Mouse (Mus musculus) MEL (cell line): ENCODE results near the gene Magel2.

ENCODE experiments used
- CTCF ChIP-seq, 3 experiments: IDR thresholded peaks in 2 of 3; conservative IDR thresholded peaks in 1 of 3; 2 replicates each; pipeline ENCODE4 v1.5.1; 2011 to 2012; ENCODE audit warnings: low read length in 3 of 3, low read depth in 2 of 3, mild to moderate bottlenecking in 2 of 3, improper control_type of control experiment in 1 of 3, inconsistent platforms in 1 of 3, mixed read lengths in 1 of 3, moderate library complexity in 1 of 3; ENCODE audit not compliant: control insufficient read depth in 1 of 3, insufficient read depth in 1 of 3, poor library complexity in 1 of 3, severe bottlenecking in 1 of 3
- ELF1 ChIP-seq: IDR thresholded peaks from 2 replicates; pipeline ENCODE4 v1.6.1; 2014; ENCODE audit warnings: low read depth, mild to moderate bottlenecking, inconsistent platforms, low read length, improper control_type of control experiment, moderate library complexity
- EP300 ChIP-seq, 2 experiments: IDR thresholded peaks; 2 replicates each; pipeline ENCODE4 v1.6.1; 2011; ENCODE audit warnings: improper control_type of control experiment in 2 of 2, low read length in 2 of 2, low read depth in 1 of 2, mild to moderate bottlenecking in 1 of 2
- GABPA ChIP-seq: IDR thresholded peaks from 2 replicates; pipeline ENCODE4 v1.6.1; 2012; ENCODE audit warnings: low read depth, mild to moderate bottlenecking, inconsistent platforms, low read length, improper control_type of control experiment, moderate library complexity
- NRF1 ChIP-seq: IDR thresholded peaks from 2 replicates; pipeline ENCODE4 v1.6.1; 2014; ENCODE audit warnings: low read depth, mild to moderate bottlenecking, inconsistent platforms, low read length, improper control_type of control experiment, moderate library complexity; ENCODE audit not compliant: poor library complexity, insufficient read depth, severe bottlenecking
- POLR2AphosphoS5 ChIP-seq: IDR thresholded peaks from 2 replicates; pipeline ENCODE4 v1.6.1; 2012; ENCODE audit warnings: low read depth, borderline replicate concordance, mild to moderate bottlenecking, inconsistent platforms, low read length, moderate library complexity, mixed read lengths
- TBP ChIP-seq: IDR thresholded peaks from 2 replicates; pipeline ENCODE4 v1.8.0; 2011; ENCODE audit warnings: low read depth, low read length, improper control_type of control experiment

GRCm38 (mm10) chr7:62382391-62382790 lies 5.6 kb downstream of the Magel2 start:
- TF ChIP-seq ELF1: no peak
- no peak for TF ChIP-seq NRF1
- TF ChIP-seq EP300 (IDR thresholded peaks at IDR 0.05; ENCODE audit: low read depth in 1 of 2, low read length in 2 of 2): no peak
- no peak for TF ChIP-seq GABPA
- no peak for TF ChIP-seq TBP
- peak; percentile 55 to 78 (median 65) for TF ChIP-seq CTCF (IDR thresholded peaks at IDR 0.05 in 2 of 3, conservative IDR thresholded peaks at IDR 0.05 in 1 of 3; ENCODE audit: control insufficient read depth in 1 of 3, insufficient read depth in 1 of 3, low read depth in 2 of 3, low read length in 3 of 3, poor library complexity in 1 of 3, severe bottlenecking in 1 of 3)
- no peak for TF ChIP-seq POLR2AphosphoS5
